Mouse (Mus musculus) ES-Bruce4 (cell line): ENCODE measurements around the gene Rpl7a. TPM values are rescaled to one million over a fixed set of nuclear protein-coding genes. Genes with fewer than 3 reads are reported as not detected.

ENCODE experiments used
- H3K27ac ChIP-seq: 2 replicates; pipeline ENCODE4 v1.5.1; 2012; ENCODE audit warnings: low read length, inconsistent platforms; ENCODE audit not compliant: insufficient read depth
- H3K27me3 ChIP-seq: 2 replicates; pipeline ENCODE4 v1.6.1; 2012; ENCODE audit warnings: mild to moderate bottlenecking, low read length, inconsistent platforms; ENCODE audit not compliant: control insufficient read depth, poor library complexity, insufficient read depth, severe bottlenecking
- H3K36me3 ChIP-seq: 2 replicates; pipeline ENCODE4 v1.6.1; 2012; ENCODE audit warnings: inconsistent platforms, mild to moderate bottlenecking, low read length, moderate library complexity; ENCODE audit not compliant: control insufficient read depth, poor library complexity, insufficient read depth, severe bottlenecking
- H3K4me1 ChIP-seq: one replicate; pipeline ENCODE4 v1.8.1; 2011; ENCODE audit warnings: low read length; ENCODE audit not compliant: control insufficient read depth, insufficient read depth
- H3K4me3 ChIP-seq: 2 replicates; pipeline ENCODE4 v1.5.1; 2011; ENCODE audit warnings: low read depth, mild to moderate bottlenecking, low read length
- H3K9ac ChIP-seq: 2 replicates; pipeline ENCODE4 v1.6.1; 2012; ENCODE audit warnings: low read depth, mild to moderate bottlenecking, inconsistent platforms; ENCODE audit not compliant: poor library complexity, severe bottlenecking
- H3K9me3 ChIP-seq: replicated peaks from 2 replicates; pipeline ENCODE4 v1.6.1; 2012; ENCODE audit warnings: mild to moderate bottlenecking, low read length, inconsistent platforms; ENCODE audit not compliant: control insufficient read depth, poor library complexity, insufficient read depth, severe bottlenecking
- CTCF ChIP-seq: IDR thresholded peaks from one replicate; pipeline ENCODE4 v1.8.1; 2011; ENCODE audit warnings: low read depth, low read length
- EP300 ChIP-seq: IDR thresholded peaks from 2 replicates; pipeline ENCODE4 v1.6.1; 2011; ENCODE audit warnings: low read depth, low read length; ENCODE audit not compliant: insufficient read depth
- POLR2A ChIP-seq: IDR thresholded peaks from one replicate; pipeline ENCODE4 v1.8.1; 2011; ENCODE audit warnings: low read length; ENCODE audit not compliant: insufficient read depth
- polyA plus RNA-seq: library from polyadenylated mRNA; stranded (reverse); fragments of >200 nt; gene quantifications from 2 replicates; pipeline ENCODE4 v1.2.4, GENCODE M21; 2011; ENCODE audit warnings: low read depth; ENCODE audit not compliant: missing spikeins, insufficient read depth, insufficient read length

The Rpl7a gene
- polyA plus RNA-seq, 1 experiment, result 722 TPM

DNA sequence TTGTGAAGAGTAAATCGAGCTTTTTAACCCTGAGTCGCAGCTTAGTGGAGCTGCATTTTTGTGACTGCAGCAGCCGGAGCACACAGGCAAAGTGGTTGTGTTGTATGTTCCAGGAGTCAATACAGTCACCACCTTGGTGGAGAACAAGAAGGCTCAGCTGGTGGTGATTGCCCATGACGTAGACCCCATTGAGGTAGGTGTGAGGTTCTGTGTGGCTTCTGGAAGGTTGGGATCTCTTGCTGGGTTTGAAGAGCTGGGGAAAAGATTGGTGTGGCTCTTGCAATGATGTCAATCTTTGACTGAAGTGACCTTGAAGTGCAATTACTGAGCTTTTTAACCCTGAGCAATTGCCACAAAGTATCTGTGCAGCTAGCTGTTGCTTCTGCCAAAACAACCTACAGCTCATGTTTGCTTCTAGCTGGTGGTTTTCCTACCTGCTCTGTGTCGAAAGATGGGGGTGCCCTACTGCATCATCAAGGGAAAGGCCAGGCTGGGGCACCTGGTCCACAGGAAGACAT lies 1.7 kb downstream of the Rpl7a start:
- Histone ChIP-seq H3K4me1 (no peaks in the 10 kb centered on the region), H3K27me3 (no peaks in the 10 kb centered on the region), H3K36me3 (peaks cover 42% of the 10 kb centered on the region), H3K9ac (peak overlapping the region; percentile 93), H3K9me3 (no peaks in the 10 kb centered on the region), H3K4me3 (peak overlapping the region; percentile 99), H3K27ac (0 out of 2 replicates have a peak overlapping the region, but pooled peaks have one; percentile 9)
- TF ChIP-seq EP300 (no peak), POLR2A (no peak), CTCF (no peak)

DNA sequence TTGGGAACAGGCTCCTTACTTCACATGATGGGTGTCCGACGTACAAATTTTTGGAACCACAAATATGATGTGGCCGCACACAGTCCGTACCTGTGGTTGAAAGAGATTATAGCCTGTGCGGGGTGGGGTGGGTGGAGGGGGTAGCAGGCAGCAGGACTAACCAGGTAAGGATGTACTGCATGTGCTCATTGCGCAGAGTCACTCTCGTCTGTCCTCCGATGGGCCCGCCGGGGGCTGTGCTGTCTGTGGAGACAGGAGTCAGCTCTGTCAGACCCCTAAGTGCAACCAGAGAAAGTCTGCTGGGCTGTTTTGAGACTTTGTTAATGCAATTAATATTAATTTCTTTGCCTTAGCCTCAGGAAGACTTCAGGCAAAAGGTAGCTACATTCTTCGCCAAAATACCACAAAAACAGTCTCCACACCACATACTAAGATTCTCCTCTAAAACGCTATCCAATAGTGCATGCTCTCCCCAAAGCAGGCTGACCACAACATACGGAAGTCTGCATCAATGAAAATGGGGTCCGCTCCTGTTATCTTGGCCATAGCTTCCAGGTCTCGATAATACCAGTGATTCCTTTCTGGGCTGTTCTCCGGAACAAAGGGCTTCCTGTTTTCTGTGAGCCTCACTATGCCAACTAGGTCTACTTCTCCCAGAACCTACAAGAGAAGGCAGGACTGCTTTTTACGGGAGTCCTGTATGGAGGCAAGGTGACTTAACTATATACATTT lies 3.0 kb downstream of the Rpl7a start:
- H3K4me1 ChIP-seq, result no peaks in the 10 kb centered on the region
- H3K36me3 ChIP-seq, result peaks cover 41% of the 10 kb centered on the region
- no peak for TF ChIP-seq CTCF
- TF ChIP-seq POLR2A, result no peak
- no peak for TF ChIP-seq EP300
- H3K27me3 ChIP-seq, result no peaks in the 10 kb centered on the region
- H3K9me3 ChIP-seq, result no peaks in the 10 kb centered on the region
- no peak overlapping the region for H3K4me3 ChIP-seq
- peak overlapping the region; percentile 35 for H3K27ac ChIP-seq
- H3K9ac ChIP-seq, result no peak overlapping the region

DNA sequence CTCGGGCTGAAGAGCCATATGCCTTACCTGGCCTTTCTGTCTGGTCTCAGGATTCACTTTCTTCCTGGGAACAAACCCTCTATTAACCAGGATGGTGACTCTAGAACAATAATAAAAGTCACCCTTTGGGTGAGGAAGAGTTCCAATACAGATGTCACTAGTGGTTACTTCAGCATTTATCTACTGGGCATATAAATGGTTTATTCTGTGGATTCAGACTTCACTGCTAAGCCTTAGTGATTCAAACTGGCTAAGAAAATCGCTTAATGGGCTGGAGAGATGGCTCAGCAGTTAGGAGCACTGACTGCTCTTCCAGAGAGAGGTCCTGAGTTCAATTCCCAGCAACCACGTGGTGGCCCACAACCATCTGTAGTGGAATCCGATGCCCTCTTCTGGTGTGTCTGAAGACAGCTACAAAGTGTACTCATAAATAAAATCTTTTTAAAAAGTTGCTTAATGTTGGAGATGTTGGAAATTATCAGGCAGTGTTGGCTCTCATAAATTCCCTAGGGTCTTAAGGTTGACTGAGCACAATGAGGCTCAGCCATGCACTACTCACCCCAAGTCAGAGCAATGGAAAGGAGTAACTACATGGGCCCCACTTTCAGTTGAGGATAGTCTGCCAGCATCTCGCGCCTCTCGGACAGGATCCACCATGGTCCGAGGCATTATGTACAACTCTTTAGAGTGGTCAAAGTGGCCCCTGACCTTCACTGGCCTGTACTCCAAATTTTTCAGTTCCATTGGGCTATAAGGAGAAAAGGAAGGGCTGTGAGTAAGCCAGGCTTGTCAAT lies 3.8 kb downstream of the Rpl7a start:
- H3K9ac ChIP-seq, result no peak overlapping the region
- TF ChIP-seq POLR2A, result no peak
- TF ChIP-seq CTCF, result no peak
- no peak overlapping the region for H3K4me3 ChIP-seq
- no peaks in the 10 kb centered on the region for H3K9me3 ChIP-seq
- H3K4me1 ChIP-seq, result no peaks in the 10 kb centered on the region
- no peak overlapping the region for H3K27ac ChIP-seq
- H3K27me3 ChIP-seq, result no peaks in the 10 kb centered on the region
- peaks cover 48% of the 10 kb centered on the region for H3K36me3 ChIP-seq

DNA sequence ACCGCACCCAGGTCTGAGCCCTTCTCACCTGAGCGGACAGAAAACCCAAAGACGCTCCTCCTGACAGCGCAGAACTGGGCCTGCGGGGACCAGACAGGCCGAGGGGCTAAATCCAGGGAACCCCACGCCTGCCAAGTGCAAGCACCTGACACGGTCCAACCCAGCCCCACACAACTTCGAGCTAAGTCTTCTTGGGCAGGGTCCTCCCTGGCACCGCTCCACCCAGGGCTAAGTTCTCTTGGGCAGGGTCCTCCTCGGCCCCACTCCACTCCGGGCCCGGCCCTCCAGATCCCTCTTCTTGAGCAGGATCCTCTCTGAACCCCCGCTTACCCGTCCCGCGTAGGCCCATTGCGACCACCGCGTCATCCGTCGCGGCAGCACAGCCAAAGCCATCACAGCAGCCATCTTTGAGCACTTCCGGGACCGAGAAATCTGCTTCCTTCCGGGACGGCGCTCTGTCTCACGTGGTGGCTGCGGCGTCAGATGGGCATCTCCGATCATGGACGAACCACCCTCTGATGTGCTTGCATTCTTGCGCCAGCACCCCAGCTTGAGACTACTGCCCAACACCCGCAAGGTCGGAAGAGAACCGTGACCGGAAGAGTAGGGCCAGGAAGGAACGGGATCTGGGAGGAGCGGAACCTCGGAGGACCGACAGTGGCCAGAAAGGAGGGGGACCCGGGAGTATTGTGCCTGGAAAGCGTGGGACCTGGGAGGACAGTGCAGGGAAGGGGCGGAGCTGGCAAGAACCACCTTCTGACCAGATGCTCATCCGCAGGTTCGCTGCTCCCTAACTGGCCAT lies 5.6 kb downstream of the Rpl7a start, which contains the start of the genes Surf2 and Surf1:
TSS of gene Surf2 (plus strand) at position 441 of the 802 bp plus-strand sequence.
TSS of gene Surf1 (minus strand) at position 604 of the 802 bp plus-strand sequence.
- peaks cover 56% of the 10 kb centered on the region for H3K36me3 ChIP-seq
- peak within 1 kb of the TSS; percentile 83 for H3K4me3 ChIP-seq
- no peaks in the 10 kb centered on the region for H3K9me3 ChIP-seq
- no peak within 1 kb of the TSS for H3K27ac ChIP-seq
- H3K27me3 ChIP-seq, result no peaks in the 10 kb centered on the region
- peak within 1 kb of the TSS; percentile 43 for H3K9ac ChIP-seq
- H3K4me1 ChIP-seq, result no peaks in the 10 kb centered on the region
- no peak for TF ChIP-seq EP300
- TF ChIP-seq POLR2A, result peak; percentile 84
- TF ChIP-seq CTCF, result no peak

GRCm38 (mm10) chr2:26916738-26917137 lies 6.2 kb downstream of the Rpl7a start:
- no peaks in the 10 kb centered on the region for H3K4me1 ChIP-seq
- H3K27me3 ChIP-seq, result no peaks in the 10 kb centered on the region
- H3K9me3 ChIP-seq, result no peaks in the 10 kb centered on the region
- H3K9ac ChIP-seq, result peak overlapping the region; percentile 43
- H3K27ac ChIP-seq, result no peak overlapping the region
- peak overlapping the region; percentile 83 for H3K4me3 ChIP-seq
- H3K36me3 ChIP-seq, result peaks cover 53% of the 10 kb centered on the region
- TF ChIP-seq EP300 (no peak), CTCF (no peak), POLR2A (no peak)
